Mouse (Mus musculus): ENCODE measurements around the gene Hyou1. TPM values are rescaled to one million over a fixed set of nuclear protein-coding genes. Genes with fewer than 3 reads are reported as not detected.
A peak's percentile ranks its signal among the peaks of the same experiment; 100 is the strongest.
"Not testable (repeated sequence)": the region's sequence is repeated elsewhere in the genome, so short reads cannot be mapped to it uniquely, and the experiment has no call there.

The Hyou1 gene
- polyA plus RNA-seq, 1 experiment: 28.1 TPM

- TF ChIP-seq GATA1 (IDR thresholded peaks at IDR 0.05; ENCODE audit: borderline replicate concordance, low read length): no peak
- TF ChIP-seq FLI1 (IDR thresholded peaks at IDR 0.05; ENCODE audit: low read length): no peak
- no peaks in the 10 kb centered on the region for H3K9me3 ChIP-seq
- peaks cover 61% of the 10 kb centered on the region for H3K4me1 ChIP-seq
- no peaks in the 10 kb centered on the region for H3K27me3 ChIP-seq (replicated peaks)
- peak overlapping the region; percentile 92 for H3K4me3 ChIP-seq (replicated peaks)
- H3K36me3 ChIP-seq (replicated peaks; ENCODE audit: low read length): peaks cover 54% of the 10 kb centered on the region
Observed at GRCm38 (mm10) chr9:44398551-44398950, 19.3 kb downstream of the Hyou1 start.

GRCm38 (mm10) chr9:44399114-44399794, 20.0 kb downstream of the Hyou1 start:
- H3K4me1 ChIP-seq: peaks cover 67% of the 10 kb centered on the region
- H3K9me3 ChIP-seq: no peaks in the 10 kb centered on the region
- TF ChIP-seq FLI1 (IDR thresholded peaks at IDR 0.05; ENCODE audit: low read length) (no peak), GATA1 (IDR thresholded peaks at IDR 0.05; ENCODE audit: borderline replicate concordance, low read length) (no peak)
- no peaks in the 10 kb centered on the region for H3K27me3 ChIP-seq (replicated peaks)
- H3K36me3 ChIP-seq (replicated peaks; ENCODE audit: low read length): peaks cover 61% of the 10 kb centered on the region
- peak overlapping the region; percentile 79 for H3K4me3 ChIP-seq (replicated peaks)

- Histone ChIP-seq H3K9me3 (no peaks in the 10 kb centered on the region), H3K27me3 (replicated peaks) (no peaks in the 10 kb centered on the region), H3K4me3 (replicated peaks) (peak overlapping the region; percentile 10), H3K4me1 (peaks cover 71% of the 10 kb centered on the region), H3K36me3 (replicated peaks; ENCODE audit: low read length) (peaks cover 66% of the 10 kb centered on the region)
- TF ChIP-seq FLI1 (IDR thresholded peaks at IDR 0.05; ENCODE audit: low read length) (no peak), GATA1 (IDR thresholded peaks at IDR 0.05; ENCODE audit: borderline replicate concordance, low read length) (no peak)
Observed at GRCm38 (mm10) chr9:44399795-44400114, 20.5 kb downstream of the Hyou1 start.

DNA sequence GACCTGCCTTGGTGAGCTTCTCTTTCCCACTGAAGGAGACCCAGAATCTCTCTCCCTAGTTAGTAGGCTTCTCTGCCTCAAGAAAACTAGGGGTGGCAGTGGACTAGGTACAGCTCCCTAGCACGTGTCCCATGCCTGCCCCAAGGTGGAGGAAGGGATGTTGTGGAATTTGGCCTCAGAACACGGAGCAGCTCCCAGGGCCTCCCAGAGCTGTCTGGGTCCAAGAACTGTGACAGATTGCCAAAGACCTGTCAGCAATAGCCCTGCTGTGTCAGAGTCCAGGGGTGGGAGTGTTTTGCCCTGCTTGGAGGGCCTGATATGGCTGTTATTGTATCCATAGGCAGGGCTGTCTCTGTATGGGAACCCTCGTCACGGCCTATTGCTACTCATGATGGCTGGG, 21.8 kb downstream of the Hyou1 start:
- no peaks in the 10 kb centered on the region for H3K27me3 ChIP-seq (replicated peaks)
- peaks cover 77% of the 10 kb centered on the region for H3K4me1 ChIP-seq
- no peak overlapping the region for H3K4me3 ChIP-seq (replicated peaks)
- peaks cover 77% of the 10 kb centered on the region for H3K36me3 ChIP-seq (replicated peaks; ENCODE audit: low read length)
- no peak for TF ChIP-seq FLI1 (IDR thresholded peaks at IDR 0.05; ENCODE audit: low read length)
- TF ChIP-seq GATA1 (IDR thresholded peaks at IDR 0.05; ENCODE audit: borderline replicate concordance, low read length): no peak
- H3K9me3 ChIP-seq: no peaks in the 10 kb centered on the region

GRCm38 (mm10) chr9:44405011-44405410, 25.7 kb downstream of the Hyou1 start:
- peaks cover 71% of the 10 kb centered on the region for H3K36me3 ChIP-seq (replicated peaks; ENCODE audit: low read length)
- peaks cover 61% of the 10 kb centered on the region for H3K4me1 ChIP-seq
- H3K4me3 ChIP-seq (replicated peaks): no peak overlapping the region
- no peaks in the 10 kb centered on the region for H3K9me3 ChIP-seq
- no peak for TF ChIP-seq GATA1 (IDR thresholded peaks at IDR 0.05; ENCODE audit: borderline replicate concordance, low read length)
- no peak for TF ChIP-seq FLI1 (IDR thresholded peaks at IDR 0.05; ENCODE audit: low read length)
- H3K27me3 ChIP-seq (replicated peaks): no peaks in the 10 kb centered on the region

- no peak for TF ChIP-seq GATA1 (IDR thresholded peaks at IDR 0.05; ENCODE audit: borderline replicate concordance, low read length)
- TF ChIP-seq FLI1 (IDR thresholded peaks at IDR 0.05; ENCODE audit: low read length): no peak
- Histone ChIP-seq H3K36me3 (replicated peaks; ENCODE audit: low read length) (peaks cover 71% of the 10 kb centered on the region), H3K9me3 (no peaks in the 10 kb centered on the region), H3K4me1 (peaks cover 58% of the 10 kb centered on the region), H3K27me3 (replicated peaks) (no peaks in the 10 kb centered on the region), H3K4me3 (replicated peaks) (peak within 1 kb of the TSS; percentile 99)
Observed at GRCm38 (mm10) chr9:44406906-44407751, 27.8 kb downstream of the Hyou1 start, which contains the start of the genes Rps25 and Trappc4. TSS of gene Rps25 (plus strand) at chr9:44407139. TSS of gene Trappc4 (minus strand) at chr9:44407600.

- H3K9me3 ChIP-seq: no peaks in the 10 kb centered on the region
- peaks cover 71% of the 10 kb centered on the region for H3K36me3 ChIP-seq (replicated peaks; ENCODE audit: low read length)
- H3K4me1 ChIP-seq: peaks cover 64% of the 10 kb centered on the region
- TF ChIP-seq FLI1 (IDR thresholded peaks at IDR 0.05; ENCODE audit: low read length): no peak
- no peaks in the 10 kb centered on the region for H3K27me3 ChIP-seq (replicated peaks)
- H3K4me3 ChIP-seq (replicated peaks): peak overlapping the region; percentile 99
Observed at GRCm38 (mm10) chr9:44407752-44408097, 28.4 kb downstream of the Hyou1 start.

GRCm38 (mm10) chr9:44408693-44409092, 29.4 kb downstream of the Hyou1 start:
- Histone ChIP-seq H3K4me1 (peaks cover 69% of the 10 kb centered on the region), H3K36me3 (replicated peaks; ENCODE audit: low read length) (peaks cover 71% of the 10 kb centered on the region), H3K4me3 (replicated peaks) (peak overlapping the region; percentile 99)
- H3K9me3 ChIP-seq; H3K27me3 ChIP-seq (replicated peaks): not testable (repeated sequence)

- Histone ChIP-seq H3K36me3 (replicated peaks; ENCODE audit: low read length) (peaks cover 67% of the 10 kb centered on the region), H3K4me1 (peaks cover 53% of the 10 kb centered on the region), H3K4me3 (replicated peaks) (no peak overlapping the region), H3K9me3 (no peaks in the 10 kb centered on the region), H3K27me3 (replicated peaks) (no peaks in the 10 kb centered on the region)
- no peak for TF ChIP-seq GATA1 (IDR thresholded peaks at IDR 0.05; ENCODE audit: borderline replicate concordance, low read length)
- TF ChIP-seq FLI1 (IDR thresholded peaks at IDR 0.05; ENCODE audit: low read length): no peak
Observed at GRCm38 (mm10) chr9:44410647-44411336, 31.5 kb downstream of the Hyou1 start.

- Histone ChIP-seq H3K27me3 (replicated peaks) (no peaks in the 10 kb centered on the region), H3K4me1 (peaks cover 56% of the 10 kb centered on the region), H3K4me3 (replicated peaks) (no peak overlapping the region), H3K36me3 (replicated peaks; ENCODE audit: low read length) (peaks cover 76% of the 10 kb centered on the region), H3K9me3 (no peaks in the 10 kb centered on the region)
- TF ChIP-seq FLI1 (IDR thresholded peaks at IDR 0.05; ENCODE audit: low read length) (no peak), GATA1 (IDR thresholded peaks at IDR 0.05; ENCODE audit: borderline replicate concordance, low read length) (no peak)
Observed at GRCm38 (mm10) chr9:44411601-44412130, 32.4 kb downstream of the Hyou1 start.
